Mouse (Mus musculus): ENCODE data around the gene Plekhh2. TPM values are rescaled to one million over a fixed set of nuclear protein-coding genes. Genes with fewer than 3 reads are reported as not detected.
"Not testable (repeated sequence)": the region's sequence is repeated elsewhere in the genome, so short reads cannot be mapped to it uniquely, and the experiment has no call there.

The Plekhh2 gene
- total RNA-seq, 1 experiment from 2014 or later: 7.1 TPM

GRCm38 (mm10) chr17:84512516-84513085 is 906 bp downstream of the Plekhh2 start:
- no peak for DNase-seq

- DNase-seq: no peak
Measured at GRCm38 (mm10) chr17:84515901-84516300, 4.2 kb downstream of the Plekhh2 start.

GRCm38 (mm10) chr17:84519346-84519745 is 7.7 kb downstream of the Plekhh2 start:
- DNase-seq: no peak

- no peak for DNase-seq
Measured at GRCm38 (mm10) chr17:84520057-84520456, 8.4 kb downstream of the Plekhh2 start.

- no peak for DNase-seq
Measured at GRCm38 (mm10) chr17:84529356-84529755, 17.7 kb downstream of the Plekhh2 start.

GRCm38 (mm10) chr17:84530202-84530796 is 18.6 kb downstream of the Plekhh2 start:
- DNase-seq: no peak

- DNase-seq: no peak
Measured at GRCm38 (mm10) chr17:84532909-84533499, 21.3 kb downstream of the Plekhh2 start.

- no peak for DNase-seq
Measured at GRCm38 (mm10) chr17:84533841-84534240, 22.1 kb downstream of the Plekhh2 start.

- no peak for DNase-seq
Measured at GRCm38 (mm10) chr17:84534632-84535031, 22.9 kb downstream of the Plekhh2 start.

- DNase-seq: peak; percentile 38
Measured at GRCm38 (mm10) chr17:84535226-84535625, 23.5 kb downstream of the Plekhh2 start.

- DNase-seq: no peak
Measured at GRCm38 (mm10) chr17:84537301-84537700, 25.6 kb downstream of the Plekhh2 start.

- DNase-seq: no peak
Measured at GRCm38 (mm10) chr17:84537966-84538365, 26.3 kb downstream of the Plekhh2 start.

GRCm38 (mm10) chr17:84540603-84541002 is 28.9 kb downstream of the Plekhh2 start:
- DNase-seq: peak; percentile 54

- no peak for DNase-seq
Measured at GRCm38 (mm10) chr17:84550902-84551877, 39.5 kb downstream of the Plekhh2 start.

GRCm38 (mm10) chr17:84552230-84552629 is 40.5 kb downstream of the Plekhh2 start:
- no peak for DNase-seq

- DNase-seq: not testable (repeated sequence)
Measured at GRCm38 (mm10) chr17:84564264-84564663, 52.6 kb downstream of the Plekhh2 start.

- no peak for DNase-seq
Measured at GRCm38 (mm10) chr17:84565762-84566161, 54.1 kb downstream of the Plekhh2 start.

GRCm38 (mm10) chr17:84566773-84567555 is 55.3 kb downstream of the Plekhh2 start:
- no peak for DNase-seq

GRCm38 (mm10) chr17:84568807-84569206 is 57.1 kb downstream of the Plekhh2 start:
- DNase-seq: no peak

GRCm38 (mm10) chr17:84569770-84570169 is 58.1 kb downstream of the Plekhh2 start:
- no peak for DNase-seq

GRCm38 (mm10) chr17:84571629-84572028 is 59.9 kb downstream of the Plekhh2 start:
- peak; percentile 19 for DNase-seq

- peak; percentile 30 for DNase-seq
Measured at GRCm38 (mm10) chr17:84573305-84573704, 61.6 kb downstream of the Plekhh2 start.

Data from adrenal gland, postnatal 14 days (tissue).